Mouse (Mus musculus) kidney, embryonic 15.5 days (tissue): ENCODE data around the gene Gdpgp1. TPM values are rescaled to one million over a fixed set of nuclear protein-coding genes. Genes with fewer than 3 reads are reported as not detected.

ENCODE experiments used
- ATAC-seq: fragments of 200-750 bp; cut with Nextera tagmentation; replicated peaks from 2 replicates; pipeline ENCODE4 v1.8.0; 2017; ENCODE audit warnings: moderate TSS enrichment; ENCODE audit not compliant: low FRiP score
- H3K27ac ChIP-seq: fragments of 300-500 bp; sonication (generic); 2 replicates; pipeline ENCODE4 v1.5.1; 2015; ENCODE audit warnings: mild to moderate bottlenecking, inconsistent platforms
- H3K27me3 ChIP-seq: fragments of 300-500 bp; sonication (generic); 2 replicates; pipeline ENCODE4 v1.6.1; 2015; ENCODE audit warnings: inconsistent platforms
- H3K36me3 ChIP-seq: fragments of 300-500 bp; sonication (generic); 2 replicates; pipeline ENCODE4 v1.6.1; 2015; ENCODE audit warnings: inconsistent platforms
- H3K4me1 ChIP-seq: fragments of 300-500 bp; sonication (generic); 2 replicates; pipeline ENCODE4 v1.6.1; 2015; ENCODE audit warnings: inconsistent platforms
- H3K4me2 ChIP-seq: fragments of 300-500 bp; sonication (generic); 2 replicates; pipeline ENCODE4 v1.6.1; 2015; ENCODE audit warnings: moderate library complexity, mild to moderate bottlenecking, inconsistent platforms
- H3K4me3 ChIP-seq: fragments of 300-500 bp; sonication (generic); replicated peaks from 2 replicates; pipeline ENCODE4 v1.5.1; 2015; ENCODE audit warnings: mild to moderate bottlenecking, inconsistent platforms
- H3K9ac ChIP-seq: fragments of 300-500 bp; sonication (generic); 2 replicates; pipeline ENCODE4 v1.6.1; 2015; ENCODE audit warnings: mild to moderate bottlenecking, inconsistent platforms
- H3K9me3 ChIP-seq: fragments of 300-500 bp; sonication (generic); replicated peaks from 2 replicates; pipeline ENCODE4 v1.6.1; 2016; ENCODE audit warnings: inconsistent platforms
- WGBS: fragments of 180-500 bp; shearing (Covaris S2); methylation state at CpG from one replicate; pipeline ENCODE4 v1.1.7; 2015; ENCODE audit warnings: mixed read lengths; 5-methylcytosine and 5-hydroxymethylcytosine counted together
- polyA plus RNA-seq: library from polyadenylated mRNA; unstranded; fragments of >200 nt; fragmentation: Nextera tagmentation; extraction: Ambion mirVana; gene quantifications from 2 replicates; pipeline ENCODE4 v1.2.1, GENCODE M21; 2015

Gdpgp1 gene
- polyA plus RNA-seq, 1 experiment from 2014 or later = 3.9 TPM

DNA sequence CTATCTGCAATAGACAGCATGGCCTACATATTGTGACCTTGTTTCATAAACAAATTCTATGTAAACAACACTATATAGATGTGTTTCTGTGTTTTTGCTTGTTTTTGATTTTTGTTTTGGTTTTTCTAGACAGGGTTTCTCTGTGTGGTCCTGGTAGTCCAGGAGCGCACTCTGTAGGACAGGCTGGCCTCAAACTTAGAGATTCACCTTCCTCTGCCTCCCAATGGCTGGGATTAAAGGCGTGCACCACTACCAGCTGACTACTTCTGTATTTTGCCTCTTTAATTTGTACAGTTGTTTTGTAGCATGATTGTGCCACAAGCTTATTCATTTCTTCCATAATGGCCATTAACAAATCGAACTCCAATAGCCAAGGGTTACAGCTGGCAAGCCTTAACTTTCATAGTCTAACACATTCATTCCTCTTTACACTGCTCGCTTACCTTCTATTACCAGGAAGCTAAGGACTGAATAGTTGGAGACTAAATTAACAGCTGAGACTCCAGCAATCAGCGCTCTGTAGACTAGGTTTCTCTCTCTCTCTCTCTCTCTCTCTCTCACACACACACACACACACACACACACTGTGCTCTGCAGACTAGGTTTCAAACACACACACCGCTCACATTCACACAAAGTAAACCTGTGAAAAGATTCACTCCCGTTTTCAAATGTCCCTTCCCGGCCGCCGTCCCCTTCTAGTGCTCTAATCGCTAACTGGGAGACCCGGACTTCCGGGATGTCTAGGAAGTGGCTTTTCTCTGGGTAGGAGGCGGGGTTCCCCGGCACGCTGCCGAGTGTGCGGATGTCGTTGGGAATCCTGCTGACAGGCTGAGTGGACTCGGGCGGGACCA, 36.5 kb downstream of the Gdpgp1 start, which contains the start of gene Vps33b:
Gene Vps33b, plus strand, starts transcription at position 753 of the 854 bp plus-strand sequence.
- H3K27me3 ChIP-seq = no peaks in the 10 kb centered on the region
- peak within 1 kb of the TSS; percentile 55 for H3K9ac ChIP-seq
- WGBS = 4% methylated on average over 21 of the region's 21 CpGs
- H3K4me1 ChIP-seq = peaks cover 18% of the 10 kb centered on the region
- H3K36me3 ChIP-seq = peaks cover 49% of the 10 kb centered on the region
- peak within 1 kb of the TSS; percentile 81 for H3K4me2 ChIP-seq
- peak within 1 kb of the TSS; percentile 45 for H3K27ac ChIP-seq
- H3K9me3 ChIP-seq = peaks cover under 1% of the 10 kb centered on the region; the same call in 1 of the 2 replicates
- H3K4me3 ChIP-seq = peak within 1 kb of the TSS; percentile 64
- ATAC-seq = peak; percentile 90

GRCm38 (mm10) chr7:80269751-80270255, 37.1 kb downstream of the Gdpgp1 start:
- ATAC-seq = peak; percentile 77
- H3K4me1 ChIP-seq = peaks cover 18% of the 10 kb centered on the region
- peaks cover 49% of the 10 kb centered on the region for H3K36me3 ChIP-seq
- peak overlapping the region; percentile 45; the same call in 1 of the 2 replicates for H3K27ac ChIP-seq
- H3K4me3 ChIP-seq = peak overlapping the region; percentile 64
- peaks cover 7% of the 10 kb centered on the region for H3K9me3 ChIP-seq
- H3K4me2 ChIP-seq = peak overlapping the region; percentile 81
- peak overlapping the region; percentile 55 for H3K9ac ChIP-seq
- 1% methylated on average over 23 of the region's 23 CpGs for WGBS
- no peaks in the 10 kb centered on the region for H3K27me3 ChIP-seq

GRCm38 (mm10) chr7:80273456-80273855, 40.8 kb downstream of the Gdpgp1 start:
- Histone ChIP-seq H3K4me1 (peaks cover 16% of the 10 kb centered on the region), H3K9ac (no peak overlapping the region), H3K9me3 (peaks cover 12% of the 10 kb centered on the region), H3K36me3 (peaks cover 57% of the 10 kb centered on the region), H3K27me3 (no peaks in the 10 kb centered on the region), H3K4me3 (no peak overlapping the region), H3K27ac (no peak overlapping the region), H3K4me2 (no peak overlapping the region)
- 91% methylated on average over 2 of the region's 2 CpGs for WGBS
- ATAC-seq = no peak

DNA sequence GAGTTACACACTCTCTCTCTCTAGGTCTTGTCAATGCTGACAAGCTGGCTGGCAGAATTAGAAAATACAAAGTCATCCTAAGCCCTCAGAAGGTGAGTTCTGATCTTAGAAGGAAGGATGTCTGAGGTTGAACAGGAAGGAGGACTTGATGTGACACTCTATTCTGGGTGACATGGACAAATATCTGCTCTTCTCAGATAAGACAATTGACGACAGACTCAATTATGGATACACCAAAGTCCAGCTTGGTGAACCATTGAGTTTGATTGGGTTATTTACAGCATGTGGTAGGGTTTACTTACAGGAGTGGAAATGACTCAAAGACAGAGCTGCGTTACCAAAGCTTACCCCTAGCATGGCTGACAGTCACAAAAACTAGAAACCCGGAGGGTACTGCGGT, 43.7 kb downstream of the Gdpgp1 start:
- no peak overlapping the region for H3K4me2 ChIP-seq
- peaks cover 79% of the 10 kb centered on the region for H3K36me3 ChIP-seq
- no peak overlapping the region for H3K27ac ChIP-seq
- no peaks in the 10 kb centered on the region for H3K27me3 ChIP-seq
- 94% methylated on average over 4 of the region's 4 CpGs for WGBS
- H3K9me3 ChIP-seq = peaks cover 12% of the 10 kb centered on the region
- H3K4me1 ChIP-seq = no peaks in the 10 kb centered on the region
- ATAC-seq = no peak
- H3K9ac ChIP-seq = no peak overlapping the region
- H3K4me3 ChIP-seq = no peak overlapping the region

- no peak for ATAC-seq
- Histone ChIP-seq H3K4me1 (no peaks in the 10 kb centered on the region), H3K27me3 (no peaks in the 10 kb centered on the region), H3K4me2 (no peak overlapping the region), H3K36me3 (peaks cover 87% of the 10 kb centered on the region), H3K9me3 (peaks cover 3% of the 10 kb centered on the region; the same call in 1 of the 2 replicates), H3K4me3 (no peak overlapping the region), H3K9ac (no peak overlapping the region), H3K27ac (no peak overlapping the region)
- WGBS = 80% methylated on average over 10 of the region's 10 CpGs
Observed at GRCm38 (mm10) chr7:80280032-80280431, 47.4 kb downstream of the Gdpgp1 start.

- 88% methylated on average over 2 of the region's 2 CpGs for WGBS
- no peaks in the 10 kb centered on the region for H3K9me3 ChIP-seq
- H3K36me3 ChIP-seq = peaks cover 89% of the 10 kb centered on the region
- ATAC-seq = no peak
- H3K9ac ChIP-seq = no peak overlapping the region
- H3K4me1 ChIP-seq = no peaks in the 10 kb centered on the region
- H3K27me3 ChIP-seq = no peaks in the 10 kb centered on the region
- no peak overlapping the region for H3K27ac ChIP-seq
- no peak overlapping the region for H3K4me3 ChIP-seq
- no peak overlapping the region for H3K4me2 ChIP-seq
Observed at GRCm38 (mm10) chr7:80280998-80281397, 48.3 kb downstream of the Gdpgp1 start.

DNA sequence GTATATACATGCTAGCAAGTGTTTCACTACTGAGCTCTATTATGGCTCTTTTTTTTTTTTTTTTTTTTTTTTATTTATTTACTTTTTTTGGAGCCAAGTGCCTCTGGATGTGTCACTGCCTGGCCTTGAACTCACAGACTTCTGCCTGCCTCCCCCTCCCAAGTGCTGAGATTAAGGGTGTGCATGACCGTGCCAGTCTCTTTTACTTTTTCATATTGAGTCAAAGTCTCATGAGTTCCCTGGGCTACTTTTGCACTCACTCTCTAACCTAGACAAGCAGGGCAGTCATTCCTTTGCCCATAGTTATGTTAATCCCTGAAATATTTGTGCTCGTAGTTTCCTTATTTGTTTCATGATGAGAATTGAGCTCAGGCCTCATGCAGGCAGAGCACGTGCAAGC, 49.0 kb downstream of the Gdpgp1 start:
- Histone ChIP-seq H3K27me3 (no peaks in the 10 kb centered on the region), H3K4me2 (no peak overlapping the region), H3K4me1 (no peaks in the 10 kb centered on the region), H3K9ac (no peak overlapping the region), H3K9me3 (no peaks in the 10 kb centered on the region), H3K27ac (no peak overlapping the region), H3K4me3 (no peak overlapping the region), H3K36me3 (peaks cover 89% of the 10 kb centered on the region)
- WGBS = 89% methylated on average over 3 of the region's 3 CpGs
- no peak for ATAC-seq

- H3K27me3 ChIP-seq = no peaks in the 10 kb centered on the region
- no peak for ATAC-seq
- H3K27ac ChIP-seq = no peak overlapping the region
- 86% methylated on average over 3 of the region's 3 CpGs for WGBS
- H3K9ac ChIP-seq = no peak overlapping the region
- no peaks in the 10 kb centered on the region for H3K4me1 ChIP-seq
- no peaks in the 10 kb centered on the region for H3K9me3 ChIP-seq
- H3K4me2 ChIP-seq = no peak overlapping the region
- no peak overlapping the region for H3K4me3 ChIP-seq
- peaks cover 89% of the 10 kb centered on the region for H3K36me3 ChIP-seq
Observed at GRCm38 (mm10) chr7:80283226-80283918, 50.7 kb downstream of the Gdpgp1 start.

DNA sequence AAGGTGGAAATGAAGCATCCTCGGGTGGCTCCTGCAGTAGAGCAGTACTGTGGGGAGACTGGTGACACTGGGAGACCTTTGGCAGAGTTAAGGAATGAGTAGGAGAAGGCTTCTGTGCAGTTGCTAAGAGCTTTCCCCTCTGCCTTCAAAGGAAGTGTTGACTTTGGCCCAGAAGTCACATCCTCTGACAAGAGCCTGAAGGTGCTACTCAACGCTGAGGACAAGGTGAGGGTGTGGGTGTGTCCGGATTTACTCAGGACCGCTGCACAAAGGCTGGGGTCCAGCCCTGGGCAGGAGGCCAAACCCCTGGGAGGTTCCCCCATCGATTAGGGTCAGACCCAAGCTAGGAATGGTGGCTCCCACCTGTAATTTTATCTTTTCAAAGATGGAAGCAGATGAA, 51.7 kb downstream of the Gdpgp1 start:
- ATAC-seq = no peak
- Histone ChIP-seq H3K9me3 (no peaks in the 10 kb centered on the region), H3K9ac (no peak overlapping the region), H3K36me3 (peaks cover 85% of the 10 kb centered on the region), H3K4me1 (no peaks in the 10 kb centered on the region), H3K4me2 (no peak overlapping the region), H3K27me3 (no peaks in the 10 kb centered on the region), H3K4me3 (no peak overlapping the region), H3K27ac (no peak overlapping the region)
- 91% methylated on average over 5 of the region's 5 CpGs for WGBS

DNA sequence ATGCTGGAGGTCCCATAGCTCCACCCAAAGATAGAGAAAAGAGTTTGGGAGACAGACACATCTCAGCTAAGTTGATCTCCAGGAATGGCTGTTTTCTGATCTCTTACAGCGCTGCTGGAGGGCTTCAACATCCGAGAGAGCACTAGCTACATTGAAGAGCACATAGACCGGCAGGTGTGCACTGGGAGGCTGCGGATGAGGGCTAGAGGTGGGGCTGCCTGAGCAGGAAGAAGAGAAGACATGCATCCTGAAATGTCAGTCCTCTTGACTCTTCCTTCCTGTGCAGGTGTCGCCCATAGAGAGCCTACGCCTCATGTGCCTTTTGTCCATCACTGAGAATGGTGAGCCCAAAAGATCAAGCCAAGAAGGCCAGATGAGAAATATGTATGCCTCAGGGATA, 53.1 kb downstream of the Gdpgp1 start:
- no peaks in the 10 kb centered on the region for H3K9me3 ChIP-seq
- H3K4me1 ChIP-seq = no peaks in the 10 kb centered on the region
- H3K4me2 ChIP-seq = no peak overlapping the region
- H3K4me3 ChIP-seq = no peak overlapping the region
- 91% methylated on average over 6 of the region's 6 CpGs for WGBS
- no peak for ATAC-seq
- H3K27ac ChIP-seq = no peak overlapping the region
- no peak overlapping the region for H3K9ac ChIP-seq
- no peaks in the 10 kb centered on the region for H3K27me3 ChIP-seq
- H3K36me3 ChIP-seq = peaks cover 87% of the 10 kb centered on the region

- Histone ChIP-seq H3K4me2 (no peak overlapping the region), H3K9ac (no peak overlapping the region), H3K9me3 (no peaks in the 10 kb centered on the region), H3K27ac (no peak overlapping the region), H3K4me3 (no peak overlapping the region), H3K36me3 (peaks cover 77% of the 10 kb centered on the region), H3K27me3 (no peaks in the 10 kb centered on the region), H3K4me1 (no peaks in the 10 kb centered on the region)
- 76% methylated on average over 10 of the region's 10 CpGs for WGBS
- ATAC-seq = no peak
Observed at GRCm38 (mm10) chr7:80287736-80288135, 55.1 kb downstream of the Gdpgp1 start.
